In genomic region chr13:98030959-98031641, GRCm38 (mm10) we compare ENCODE assay signal across 8 mouse cellular contexts.
DNase-seq lines count a peak whose midpoint lies in the region; ATAC-seq lines count a peak whose summit lies in the region.

No protein-coding gene starts in this region.

- H3K4me3 ChIP-seq in hindbrain, embryonic 16.5 days (ENCODE audit: low read length) = peak overlapping the region; percentile 15; the same call in 1 of the 2 replicates

- no peaks in the 10 kb centered on the region for H3K36me3 ChIP-seq in hindbrain, embryonic 16.5 days (ENCODE audit: control insufficient read depth, insufficient read depth, low read length)

- peak; percentile 61 for DNase-seq in WW6 (ENCODE audit: low read depth, low spot score)
- peak; percentile 74 to 84 for DNase-seq in cerebellum, postnatal 25 days
- peak; percentile 86 for DNase-seq in gastrocnemius, adult 18-20 months (ENCODE audit: low spot score)
- peak; percentile 75 for DNase-seq in left cerebral cortex, adult 11 months (ENCODE audit: low spot score)
- peak; percentile 94 for DNase-seq in lung, postnatal 36 days
- peak; percentile 88 for DNase-seq in retina, postnatal 1 day
- DNase-seq in urinary bladder, postnatal 14 days (ENCODE audit: low spot score) = peak; percentile 87

- H3K9me3 ChIP-seq in hindbrain, embryonic 16.5 days (ENCODE audit: control insufficient read depth, low read length) = no peaks in the 10 kb centered on the region

- ATAC-seq in hindbrain, embryonic 16.5 days = peak; percentile 72

- peak overlapping the region; percentile 51 for H3K9ac ChIP-seq in hindbrain, embryonic 16.5 days (ENCODE audit: low read depth, low read length)

- H3K27ac ChIP-seq in hindbrain, embryonic 16.5 days (ENCODE audit: low read depth, low read length) = no peak overlapping the region

- H3K27me3 ChIP-seq in hindbrain, embryonic 16.5 days (replicated peaks; ENCODE audit: control insufficient read depth, insufficient read depth, low read length) = no peaks in the 10 kb centered on the region

- H3K4me1 ChIP-seq in hindbrain, embryonic 16.5 days (ENCODE audit: control insufficient read depth, insufficient read depth, low read depth, low read length) = peaks cover 8% of the 10 kb centered on the region

- peak overlapping the region; percentile 48 for H3K4me2 ChIP-seq in hindbrain, embryonic 16.5 days (ENCODE audit: low read length)

- 14% methylated on average over 16 of the region's 16 CpGs for WGBS in hindbrain, embryonic 16.5 days
